Mouse (Mus musculus): ENCODE results near the gene Olfr718-ps1. TPM values are rescaled to one million over a fixed set of nuclear protein-coding genes. Genes with fewer than 3 reads are reported as not detected.
"Not testable (repeated sequence)": the region's sequence is repeated elsewhere in the genome, so short reads cannot be mapped to it uniquely, and the experiment has no call there.

Olfr718-ps1 gene
- 0.23 and 0.26 TPM in 2 replicates for polyA plus RNA-seq (2015; fragmentation: Nextera tagmentation; extraction: Ambion mirVana)

- no peak for TF ChIP-seq CTCF (IDR thresholded peaks at IDR 0.05; ENCODE audit: low read depth)
- WGBS = 74% methylated on average over 3 of the region's 3 CpGs
- no peak within 1 kb of the TSS for H3K9ac ChIP-seq (ENCODE audit: low read depth, low read length)
Measured at GRCm38 (mm10) chr5:143147481-143147880, at the start of gene Olfr718-ps1. Gene Olfr718-ps1, minus strand, starts transcription at chr5:143147581.

GRCm38 (mm10) chr5:143196506-143196905, 49.1 kb upstream of the Olfr718-ps1 start:
- no peaks in the 10 kb centered on the region for H3K27me3 ChIP-seq (replicated peaks; ENCODE audit: control insufficient read depth, insufficient read depth, low read length)
- ATAC-seq = no peak
- no peaks in the 10 kb centered on the region for H3K36me3 ChIP-seq (ENCODE audit: control insufficient read depth, insufficient read depth)
- H3K4me3 ChIP-seq (ENCODE audit: low read depth, low read length) = no peak overlapping the region
- H3K9ac ChIP-seq (ENCODE audit: low read depth, low read length) = no peak overlapping the region
- no peak overlapping the region for H3K4me2 ChIP-seq (replicated peaks; ENCODE audit: low read depth)
- no peaks in the 10 kb centered on the region for H3K4me1 ChIP-seq (replicated peaks; ENCODE audit: control insufficient read depth, insufficient read depth, low read length)
- no peak for TF ChIP-seq CTCF (IDR thresholded peaks at IDR 0.05; ENCODE audit: low read depth)
- no peak overlapping the region for H3K27ac ChIP-seq (ENCODE audit: low read depth, low read length)
- no peaks in the 10 kb centered on the region for H3K9me3 ChIP-seq (ENCODE audit: control insufficient read depth)
- 72% methylated on average over 4 of the region's 4 CpGs for WGBS

More at GRCm38 (mm10) chr5:143147481-143147880, at the start of gene Olfr718-ps1:
- Histone ChIP-seq H3K27me3 (replicated peaks; ENCODE audit: control insufficient read depth, insufficient read depth, low read length) (no peaks in the 10 kb centered on the region), H3K9me3 (ENCODE audit: control insufficient read depth) (peaks cover 3% of the 10 kb centered on the region; the same call in 1 of the 2 replicates), H3K4me1 (replicated peaks; ENCODE audit: control insufficient read depth, insufficient read depth, low read length) (no peaks in the 10 kb centered on the region), H3K27ac (ENCODE audit: low read depth, low read length) (no peak within 1 kb of the TSS), H3K36me3 (ENCODE audit: control insufficient read depth, insufficient read depth) (no peaks in the 10 kb centered on the region), H3K4me2 (replicated peaks; ENCODE audit: low read depth) (no peak within 1 kb of the TSS), H3K4me3 (ENCODE audit: low read depth, low read length) (no peak within 1 kb of the TSS)
- ATAC-seq = no peak

GRCm38 (mm10) chr5:143195166-143195565, 47.8 kb upstream of the Olfr718-ps1 start:
- H3K9me3 ChIP-seq (ENCODE audit: control insufficient read depth) = no peaks in the 10 kb centered on the region
- no peaks in the 10 kb centered on the region for H3K27me3 ChIP-seq (replicated peaks; ENCODE audit: control insufficient read depth, insufficient read depth, low read length)
- no peaks in the 10 kb centered on the region for H3K36me3 ChIP-seq (ENCODE audit: control insufficient read depth, insufficient read depth)
- H3K4me2 ChIP-seq (replicated peaks; ENCODE audit: low read depth) = no peak overlapping the region
- no peak overlapping the region for H3K27ac ChIP-seq (ENCODE audit: low read depth, low read length)
- 78% methylated on average over 2 of the region's 2 CpGs for WGBS
- no peak overlapping the region for H3K4me3 ChIP-seq (ENCODE audit: low read depth, low read length)
- H3K9ac ChIP-seq (ENCODE audit: low read depth, low read length) = no peak overlapping the region
- no peak for TF ChIP-seq CTCF (IDR thresholded peaks at IDR 0.05; ENCODE audit: low read depth)
- no peaks in the 10 kb centered on the region for H3K4me1 ChIP-seq (replicated peaks; ENCODE audit: control insufficient read depth, insufficient read depth, low read length)
- no peak for ATAC-seq

- not testable (repeated sequence) for ATAC-seq; H3K4me2 ChIP-seq (replicated peaks; ENCODE audit: low read depth); H3K27me3 ChIP-seq (replicated peaks; ENCODE audit: control insufficient read depth, insufficient read depth, low read length); H3K9ac ChIP-seq (ENCODE audit: low read depth, low read length); H3K27ac ChIP-seq (ENCODE audit: low read depth, low read length); H3K9me3 ChIP-seq (ENCODE audit: control insufficient read depth); H3K4me1 ChIP-seq (replicated peaks; ENCODE audit: control insufficient read depth, insufficient read depth, low read length); H3K36me3 ChIP-seq (ENCODE audit: control insufficient read depth, insufficient read depth); H3K4me3 ChIP-seq (ENCODE audit: low read depth, low read length)
- 65% methylated on average over 8 of the region's 8 CpGs for WGBS
Measured at GRCm38 (mm10) chr5:143194747-143195146, 47.4 kb upstream of the Olfr718-ps1 start.

- Histone ChIP-seq H3K9ac (ENCODE audit: low read depth, low read length) (no peak overlapping the region), H3K9me3 (ENCODE audit: control insufficient read depth) (no peaks in the 10 kb centered on the region), H3K27me3 (replicated peaks; ENCODE audit: control insufficient read depth, insufficient read depth, low read length) (no peaks in the 10 kb centered on the region), H3K27ac (ENCODE audit: low read depth, low read length) (no peak overlapping the region), H3K4me1 (replicated peaks; ENCODE audit: control insufficient read depth, insufficient read depth, low read length) (no peaks in the 10 kb centered on the region), H3K4me3 (ENCODE audit: low read depth, low read length) (no peak overlapping the region), H3K36me3 (ENCODE audit: control insufficient read depth, insufficient read depth) (no peaks in the 10 kb centered on the region), H3K4me2 (replicated peaks; ENCODE audit: low read depth) (no peak overlapping the region)
- ATAC-seq = no peak
- WGBS = 88% methylated on average over 8 of the region's 8 CpGs
- TF ChIP-seq CTCF (IDR thresholded peaks at IDR 0.05; ENCODE audit: low read depth) = no peak
Measured at GRCm38 (mm10) chr5:143192806-143193205, 45.4 kb upstream of the Olfr718-ps1 start.

- WGBS = no CpG with 5 or more reads among the region's 1 CpGs
- H3K4me2 ChIP-seq (replicated peaks; ENCODE audit: low read depth); H3K9me3 ChIP-seq (ENCODE audit: control insufficient read depth); H3K27me3 ChIP-seq (replicated peaks; ENCODE audit: control insufficient read depth, insufficient read depth, low read length); ATAC-seq; H3K27ac ChIP-seq (ENCODE audit: low read depth, low read length); H3K36me3 ChIP-seq (ENCODE audit: control insufficient read depth, insufficient read depth); H3K9ac ChIP-seq (ENCODE audit: low read depth, low read length); H3K4me1 ChIP-seq (replicated peaks; ENCODE audit: control insufficient read depth, insufficient read depth, low read length); H3K4me3 ChIP-seq (ENCODE audit: low read depth, low read length): not testable (repeated sequence)
Measured at GRCm38 (mm10) chr5:143188014-143188413, 40.6 kb upstream of the Olfr718-ps1 start.
